Mouse (Mus musculus): ENCODE measurements around the gene Col27a1.

Gene Col27a1

GRCm38 (mm10) chr4:63373404-63373803 lies 159.6 kb downstream of the Col27a1 start:
- in situ Hi-C loops (cut with MboI) = no loop called here

GRCm38 (mm10) chr4:63374331-63374730 lies 160.5 kb downstream of the Col27a1 start:
- in situ Hi-C loops (cut with MboI) = no loop called here

- in situ Hi-C loops (cut with MboI) = no loop called here
These were observed 161.6 kb downstream of the Col27a1 start for GRCm38 (mm10) chr4:63375367-63375766.

- in situ Hi-C loops (cut with MboI) = no loop called here
These were observed 163.7 kb downstream of the Col27a1 start for GRCm38 (mm10) chr4:63377483-63377882.

GRCm38 (mm10) chr4:63382676-63383369 lies 169.0 kb downstream of the Col27a1 start:
- in situ Hi-C loops (cut with MboI) = no loop called here

GRCm38 (mm10) chr4:63383474-63383873 lies 169.7 kb downstream of the Col27a1 start:
- in situ Hi-C loops (cut with MboI) = no loop called here

GRCm38 (mm10) chr4:63384262-63384661 lies 170.5 kb downstream of the Col27a1 start:
- in situ Hi-C loops (cut with MboI) = no loop called here

Data from mature B cell (primary cell).